Mouse (Mus musculus) heart, embryonic 12.5 days (tissue): ENCODE measurements around the gene Prelp. TPM values are rescaled to one million over a fixed set of nuclear protein-coding genes. Genes with fewer than 3 reads are reported as not detected.

Experiments
- ATAC-seq: fragments of 200-750 bp; cut with Nextera tagmentation; 2 replicates; pipeline ENCODE4 v1.8.0; 2017; ENCODE audit warnings: moderate TSS enrichment, moderate library complexity; ENCODE audit not compliant: insufficient number of reproducible peaks, low FRiP score
- H3K27ac ChIP-seq: fragments of 300-500 bp; sonication (generic); 2 replicates; pipeline ENCODE4 v1.5.1; 2016; ENCODE audit warnings: mild to moderate bottlenecking, moderate library complexity; ENCODE audit not compliant: poor library complexity, severe bottlenecking
- H3K27me3 ChIP-seq: fragments of 300-500 bp; sonication (generic); replicated peaks from 2 replicates; pipeline ENCODE4 v1.6.1; 2016; ENCODE audit warnings: mild to moderate bottlenecking, moderate library complexity
- H3K36me3 ChIP-seq: fragments of 300-500 bp; sonication (generic); 2 replicates; pipeline ENCODE4 v1.6.1; 2016; ENCODE audit warnings: mild to moderate bottlenecking, moderate library complexity
- H3K4me1 ChIP-seq: fragments of 300-500 bp; sonication (generic); replicated peaks from 2 replicates; pipeline ENCODE4 v1.6.1; 2016; ENCODE audit warnings: mild to moderate bottlenecking
- H3K4me2 ChIP-seq: fragments of 300-500 bp; sonication (generic); 2 replicates; pipeline ENCODE4 v1.6.1; 2016; ENCODE audit warnings: mild to moderate bottlenecking, moderate library complexity
- H3K4me3 ChIP-seq: fragments of 300-500 bp; sonication (generic); 2 replicates; pipeline ENCODE4 v1.5.1; 2016; ENCODE audit warnings: mild to moderate bottlenecking
- H3K9ac ChIP-seq: fragments of 300-500 bp; sonication (generic); 2 replicates; pipeline ENCODE4 v1.6.1; 2016; ENCODE audit warnings: mild to moderate bottlenecking, moderate library complexity
- H3K9me3 ChIP-seq: fragments of 300-500 bp; sonication (generic); replicated peaks from 2 replicates; pipeline ENCODE4 v1.6.1; 2016; ENCODE audit warnings: mild to moderate bottlenecking, moderate library complexity
- WGBS: fragments of 180-500 bp; shearing (Covaris S2); methylation state at CpG from one replicate; pipeline ENCODE4 v1.1.7; 2016; 5-methylcytosine and 5-hydroxymethylcytosine counted together
- polyA plus RNA-seq: library from polyadenylated mRNA; unstranded; fragments of >200 nt; fragmentation: Nextera tagmentation; extraction: Ambion mirVana; gene quantifications from 2 replicates; pipeline ENCODE4 v1.2.1, GENCODE M21; 2016

Prelp gene
- polyA plus RNA-seq, 1 experiment from 2014 or later = 2.7 TPM

GRCm38 (mm10) chr1:133934354-133934963 is 13.2 kb upstream of the Prelp start:
- no peak overlapping the region for H3K4me3 ChIP-seq
- 76% methylated on average over 10 of the region's 10 CpGs for WGBS
- no peaks in the 10 kb centered on the region for H3K36me3 ChIP-seq
- no peaks in the 10 kb centered on the region for H3K27me3 ChIP-seq
- no peak for ATAC-seq
- no peak overlapping the region for H3K27ac ChIP-seq
- 0 out of 2 replicates have a peak, but pooled peaks cover 5% of the 10 kb centered on the region for H3K9me3 ChIP-seq
- no peak overlapping the region for H3K4me2 ChIP-seq
- H3K9ac ChIP-seq = no peak overlapping the region
- peaks cover 5% of the 10 kb centered on the region; the same call in 1 of the 2 replicates for H3K4me1 ChIP-seq

- Histone ChIP-seq H3K9me3 (0 out of 2 replicates have a peak, but pooled peaks cover 5% of the 10 kb centered on the region), H3K36me3 (no peaks in the 10 kb centered on the region), H3K27ac (no peak overlapping the region), H3K4me3 (no peak overlapping the region), H3K4me2 (no peak overlapping the region), H3K4me1 (peaks cover 5% of the 10 kb centered on the region; the same call in 1 of the 2 replicates), H3K9ac (no peak overlapping the region), H3K27me3 (no peaks in the 10 kb centered on the region)
- 61% methylated on average over 14 of the region's 14 CpGs for WGBS
- ATAC-seq = no peak
Observed at GRCm38 (mm10) chr1:133933301-133934195, 12.3 kb upstream of the Prelp start.

- 51% methylated on average over 3 of the region's 3 CpGs for WGBS
- H3K27ac ChIP-seq = no peak overlapping the region
- peaks cover 5% of the 10 kb centered on the region; the same call in 1 of the 2 replicates for H3K4me1 ChIP-seq
- H3K9me3 ChIP-seq = no peaks in the 10 kb centered on the region
- ATAC-seq = no peak
- H3K9ac ChIP-seq = no peak overlapping the region
- no peak overlapping the region for H3K4me2 ChIP-seq
- no peaks in the 10 kb centered on the region for H3K36me3 ChIP-seq
- no peak overlapping the region for H3K4me3 ChIP-seq
- H3K27me3 ChIP-seq = no peaks in the 10 kb centered on the region
Observed at GRCm38 (mm10) chr1:133929980-133930379, 8.8 kb upstream of the Prelp start.

GRCm38 (mm10) chr1:133925223-133925622 is 4.0 kb upstream of the Prelp start:
- WGBS = 97% methylated on average over 3 of the region's 3 CpGs
- no peaks in the 10 kb centered on the region for H3K36me3 ChIP-seq
- H3K4me1 ChIP-seq = peaks cover 26% of the 10 kb centered on the region
- no peak overlapping the region for H3K27ac ChIP-seq
- no peaks in the 10 kb centered on the region for H3K27me3 ChIP-seq
- H3K4me3 ChIP-seq = no peak overlapping the region
- no peak overlapping the region for H3K9ac ChIP-seq
- ATAC-seq = no peak
- H3K9me3 ChIP-seq = no peaks in the 10 kb centered on the region
- H3K4me2 ChIP-seq = no peak overlapping the region

DNA sequence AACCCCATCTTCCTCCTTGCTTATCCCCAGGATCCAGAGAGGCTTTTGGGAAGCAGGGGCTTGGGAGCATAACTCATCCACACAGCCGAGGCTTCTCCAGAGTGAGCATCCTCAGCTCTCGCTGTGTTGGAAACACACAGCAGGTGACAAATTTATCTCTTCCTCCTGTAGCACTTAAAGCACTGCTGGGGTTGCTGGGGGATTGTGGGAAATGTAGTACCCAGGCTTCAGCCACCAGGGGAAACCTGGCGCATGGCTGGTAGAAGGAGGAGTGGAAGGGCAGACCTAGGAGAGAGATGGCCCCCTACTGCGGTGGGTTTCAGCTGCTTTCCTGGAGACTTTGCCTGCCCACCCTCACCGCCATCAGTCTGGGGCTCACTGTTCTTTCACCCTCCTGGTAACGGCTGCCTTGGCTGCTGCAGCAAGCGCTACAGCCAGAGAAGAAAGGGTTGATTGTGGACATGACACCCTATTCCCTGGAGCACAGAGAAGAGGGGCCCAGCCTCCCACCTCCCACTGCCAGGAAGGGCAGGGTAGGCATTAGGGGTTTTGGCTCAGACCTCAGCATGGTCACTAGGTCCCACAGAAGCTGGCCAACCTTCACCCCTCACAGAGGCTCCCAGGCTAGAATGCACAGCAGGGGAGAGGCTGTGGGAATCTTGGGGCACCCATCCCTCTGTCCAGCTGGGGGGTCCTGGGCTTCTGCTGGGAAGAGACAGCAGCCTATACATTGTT is 3.1 kb upstream of the Prelp start:
- Histone ChIP-seq H3K36me3 (no peaks in the 10 kb centered on the region), H3K4me2 (no peak overlapping the region), H3K27ac (no peak overlapping the region), H3K9ac (no peak overlapping the region), H3K9me3 (no peaks in the 10 kb centered on the region), H3K27me3 (no peaks in the 10 kb centered on the region), H3K4me1 (peaks cover 29% of the 10 kb centered on the region), H3K4me3 (no peak overlapping the region)
- ATAC-seq = peak; percentile 38; the same call in 1 of the 2 replicates
- WGBS = 33% methylated on average over 7 of the region's 7 CpGs

- Histone ChIP-seq H3K4me1 (peaks cover 29% of the 10 kb centered on the region), H3K9me3 (no peaks in the 10 kb centered on the region), H3K4me3 (no peak overlapping the region), H3K27me3 (no peaks in the 10 kb centered on the region), H3K27ac (no peak overlapping the region), H3K4me2 (no peak overlapping the region), H3K36me3 (no peaks in the 10 kb centered on the region), H3K9ac (no peak overlapping the region)
- 0 out of 2 replicates have a peak, but pooled peaks have one; percentile 28 for ATAC-seq
- 86% methylated on average over 5 of the region's 5 CpGs for WGBS
Observed at GRCm38 (mm10) chr1:133923071-133923470, 1.9 kb upstream of the Prelp start.

DNA sequence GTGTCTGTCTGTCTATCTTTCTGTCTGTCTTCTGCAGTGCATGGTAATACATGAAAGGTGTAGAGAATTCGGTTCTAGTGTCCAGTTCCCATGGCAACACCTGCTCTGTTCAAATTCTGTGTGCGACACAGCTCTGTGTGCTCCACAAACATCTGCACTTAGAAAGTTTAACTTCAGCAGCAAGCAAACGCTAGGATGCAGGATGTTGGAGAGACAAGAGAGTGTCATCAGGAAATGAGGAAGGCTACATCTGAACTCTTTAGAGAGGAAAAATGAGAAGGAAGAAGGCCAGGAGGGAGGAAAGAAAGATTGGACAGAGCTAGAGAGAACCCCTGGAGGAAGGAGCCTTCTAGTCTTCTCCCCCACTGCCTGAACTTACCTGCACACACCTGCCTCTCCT is 338 bp downstream of the Prelp start:
- Histone ChIP-seq H3K4me1 (peaks cover 48% of the 10 kb centered on the region), H3K4me3 (no peak overlapping the region), H3K27me3 (no peaks in the 10 kb centered on the region), H3K9ac (no peak overlapping the region), H3K4me2 (0 out of 2 replicates have a peak overlapping the region, but pooled peaks have one; percentile 1), H3K36me3 (no peaks in the 10 kb centered on the region), H3K9me3 (no peaks in the 10 kb centered on the region), H3K27ac (no peak overlapping the region)
- 60% methylated on average over 3 of the region's 3 CpGs for whole genome bisulfite sequencing
- no peak for ATAC-seq

DNA sequence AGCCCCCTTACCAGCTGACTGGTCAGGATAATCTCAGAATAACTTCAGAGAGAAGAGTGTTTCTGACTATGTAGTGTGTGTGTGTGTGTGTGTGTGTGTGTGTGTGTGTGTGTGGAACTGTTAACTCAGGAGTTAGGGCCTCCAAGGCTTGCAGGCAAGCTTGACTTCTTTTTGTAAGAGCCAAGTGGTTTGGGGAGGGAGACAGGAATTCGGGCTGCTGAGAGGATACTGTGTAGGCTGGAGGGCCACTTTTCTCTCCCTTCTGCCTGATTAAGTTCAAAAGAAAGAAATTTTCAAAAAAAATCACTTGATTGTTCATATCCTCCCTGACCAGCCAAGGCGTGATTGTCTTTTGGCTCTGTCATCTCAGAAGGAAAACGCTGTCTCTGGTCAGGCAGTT is 813 bp downstream of the Prelp start:
- no peak for ATAC-seq
- Histone ChIP-seq H3K4me2 (no peak overlapping the region), H3K4me3 (no peak overlapping the region), H3K9me3 (no peaks in the 10 kb centered on the region), H3K36me3 (no peaks in the 10 kb centered on the region), H3K9ac (no peak overlapping the region), H3K27ac (no peak overlapping the region), H3K4me1 (peaks cover 53% of the 10 kb centered on the region), H3K27me3 (no peaks in the 10 kb centered on the region)
- 48% methylated on average over 3 of the region's 3 CpGs for WGBS

DNA sequence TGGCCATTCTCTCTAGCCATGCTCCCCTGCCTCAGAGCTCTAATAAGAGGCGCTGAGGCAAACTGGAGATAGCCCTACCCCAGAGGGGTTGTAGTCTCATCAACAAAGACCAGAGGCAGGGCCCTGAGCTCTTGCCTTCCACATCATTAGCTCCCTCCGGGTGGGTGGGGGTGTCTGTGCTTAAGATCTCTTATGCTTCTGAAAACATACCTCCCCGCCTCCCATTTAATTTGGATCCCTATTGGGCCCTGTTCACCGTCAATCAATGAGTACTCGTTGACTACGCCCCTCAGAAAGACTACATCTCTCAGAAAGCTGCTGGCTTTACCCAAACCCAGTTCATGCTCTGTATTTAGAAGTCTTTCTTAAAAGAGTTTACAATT is 3.1 kb downstream of the Prelp start:
- no peak for ATAC-seq
- H3K4me2 ChIP-seq = no peak overlapping the region
- no peak overlapping the region for H3K27ac ChIP-seq
- no peak overlapping the region for H3K4me3 ChIP-seq
- no peaks in the 10 kb centered on the region for H3K9me3 ChIP-seq
- peaks cover 48% of the 10 kb centered on the region for H3K4me1 ChIP-seq
- WGBS = 47% methylated on average over 6 of the region's 6 CpGs
- peaks cover 4% of the 10 kb centered on the region for H3K27me3 ChIP-seq
- no peaks in the 10 kb centered on the region for H3K36me3 ChIP-seq
- H3K9ac ChIP-seq = no peak overlapping the region

- 28% methylated on average over 11 of the region's 11 CpGs for WGBS
- Histone ChIP-seq H3K27ac (no peak overlapping the region), H3K4me2 (no peak overlapping the region), H3K36me3 (no peaks in the 10 kb centered on the region), H3K4me1 (peaks cover 48% of the 10 kb centered on the region), H3K9ac (no peak overlapping the region), H3K4me3 (no peak overlapping the region), H3K9me3 (no peaks in the 10 kb centered on the region), H3K27me3 (peaks cover 4% of the 10 kb centered on the region)
- ATAC-seq = no peak
Observed at GRCm38 (mm10) chr1:133917456-133918087, 3.6 kb downstream of the Prelp start.
